Mouse (Mus musculus) lung, embryonic 16.5 days (tissue): ENCODE data around the gene Hoxb5. TPM values are rescaled to one million over a fixed set of nuclear protein-coding genes. Genes with fewer than 3 reads are reported as not detected.
A peak's percentile ranks its signal among the peaks of the same experiment; 100 is the strongest.

Source experiments
- ATAC-seq: fragments of 200-750 bp; cut with Nextera tagmentation; 2 replicates; pipeline ENCODE4 v1.8.0; 2017; ENCODE audit warnings: low read depth, mild to moderate bottlenecking, moderate library complexity
- H3K27ac ChIP-seq: fragments of 300-500 bp; sonication (generic); 2 replicates; pipeline ENCODE4 v1.5.1; 2014; ENCODE audit warnings: mild to moderate bottlenecking, control low read depth, low read length
- H3K27me3 ChIP-seq: fragments of 300-500 bp; sonication (generic); 2 replicates; pipeline ENCODE4 v1.6.1; 2014; ENCODE audit warnings: low read depth, low read length, mixed read lengths; ENCODE audit not compliant: control insufficient read depth, insufficient read depth
- H3K36me3 ChIP-seq: fragments of 300-500 bp; sonication (generic); 2 replicates; pipeline ENCODE4 v1.6.1; 2014; ENCODE audit warnings: low read length; ENCODE audit not compliant: control insufficient read depth, insufficient read depth
- H3K4me1 ChIP-seq: fragments of 300-500 bp; sonication (generic); replicated peaks from 2 replicates; pipeline ENCODE4 v1.6.1; 2014; ENCODE audit warnings: low read length, mixed read lengths; ENCODE audit not compliant: control insufficient read depth, insufficient read depth
- H3K4me2 ChIP-seq: fragments of 300-500 bp; sonication (generic); 2 replicates; pipeline ENCODE4 v1.6.1; 2014; ENCODE audit warnings: low read depth, low read length, control low read depth
- H3K4me3 ChIP-seq: fragments of 300-500 bp; sonication (generic); 2 replicates; pipeline ENCODE4 v1.5.1; 2014; ENCODE audit warnings: mild to moderate bottlenecking, low read length, control low read depth
- H3K9ac ChIP-seq: fragments of 300-500 bp; sonication (generic); 2 replicates; pipeline ENCODE4 v1.6.1; 2014; ENCODE audit warnings: low read length, control low read depth
- H3K9me3 ChIP-seq: fragments of 300-500 bp; sonication (generic); 2 replicates; pipeline ENCODE4 v1.6.1; 2016; ENCODE audit warnings: low read length; ENCODE audit not compliant: control insufficient read depth
- WGBS: fragments of 180-500 bp; shearing (Covaris S2); extraction: QIAGEN DNeasy Blood & Tissue Kit; methylation state at CpG from one replicate; pipeline ENCODE4 v1.1.7; 2014; 5-methylcytosine and 5-hydroxymethylcytosine counted together
- polyA plus RNA-seq: library from polyadenylated mRNA; unstranded; fragments of >200 nt; fragmentation: Nextera tagmentation; extraction: Ambion mirVana; gene quantifications from 2 replicates; pipeline ENCODE4 v1.2.1, GENCODE M21; 2015

Hoxb5 gene
- polyA plus RNA-seq, 1 experiment from 2014 or later: 46.6 TPM

DNA sequence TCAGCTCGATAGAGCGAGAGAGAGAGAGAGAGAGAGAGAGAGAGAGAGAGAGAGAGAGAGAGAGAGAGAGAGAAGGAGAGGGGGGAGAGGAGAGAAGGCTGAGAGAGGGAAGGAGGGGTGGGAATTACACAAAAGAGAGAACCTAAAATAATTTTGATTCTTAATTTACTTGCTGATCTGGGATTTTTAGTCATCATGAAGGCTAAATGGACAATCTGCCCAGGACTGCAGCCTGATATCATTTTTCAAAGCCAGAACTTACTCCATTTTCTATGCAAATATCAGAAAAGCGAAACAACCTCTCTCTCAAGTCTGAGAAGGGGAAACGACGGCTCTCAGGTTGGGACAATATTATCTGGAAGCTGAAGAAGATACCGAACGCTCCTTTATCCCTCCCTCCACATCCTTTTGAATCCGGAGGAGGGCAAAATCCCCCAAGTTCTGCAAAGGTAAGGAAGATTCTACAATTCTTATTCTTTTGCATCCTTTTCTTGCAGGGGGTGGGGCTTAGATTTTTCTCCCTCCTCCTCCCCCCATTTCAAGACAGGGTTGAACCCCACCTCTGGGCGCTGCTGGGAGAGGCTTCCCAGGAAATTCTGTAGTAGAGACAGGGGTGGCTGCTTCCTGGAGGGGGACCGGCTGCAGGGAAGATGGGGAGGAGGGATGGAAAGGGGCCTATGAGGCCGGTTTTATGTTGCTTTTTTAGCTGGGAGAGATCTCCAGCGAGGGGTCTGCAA is 10.4 kb upstream of the Hoxb5 start:
- Histone ChIP-seq H3K27ac (no peak overlapping the region), H3K4me1 (peaks cover 3% of the 10 kb centered on the region; the same call in 1 of the 2 replicates), H3K4me3 (peak overlapping the region; percentile 4; the same call in 1 of the 2 replicates), H3K27me3 (peaks cover 83% of the 10 kb centered on the region), H3K9me3 (no peaks in the 10 kb centered on the region), H3K4me2 (no peak overlapping the region), H3K36me3 (no peaks in the 10 kb centered on the region), H3K9ac (no peak overlapping the region)
- ATAC-seq: no peak
- WGBS: 22% methylated on average over 12 of the region's 12 CpGs

DNA sequence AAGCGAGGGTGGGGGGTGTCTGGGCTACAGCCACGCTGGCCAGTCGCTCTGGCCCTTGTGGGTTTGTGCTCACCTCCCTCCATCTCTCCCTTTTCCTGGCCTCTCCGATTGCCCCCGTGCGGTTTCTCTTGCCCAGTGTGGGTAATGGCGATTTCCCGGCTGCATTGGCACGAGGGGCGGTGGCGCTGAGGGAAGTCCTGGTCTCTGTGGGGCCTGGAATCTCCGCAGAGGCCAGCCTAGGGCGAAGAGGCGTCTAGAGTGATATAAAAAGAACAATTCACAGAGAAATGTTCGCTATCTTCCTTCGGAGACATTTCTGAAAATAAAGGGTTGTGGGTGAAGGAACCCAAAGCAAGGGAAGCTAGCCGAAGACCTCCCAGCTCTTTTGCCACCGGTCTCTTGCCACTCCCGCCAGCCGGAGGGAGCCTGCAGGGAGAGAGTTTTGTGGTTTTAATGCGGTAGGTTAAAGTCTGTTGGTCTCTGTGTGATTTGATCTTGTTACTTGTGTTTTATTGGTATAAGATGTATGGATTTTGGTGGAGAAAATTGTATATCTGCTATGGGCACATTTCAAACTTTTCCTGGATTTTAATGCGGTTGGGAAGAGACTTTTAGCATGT is 9.7 kb upstream of the Hoxb5 start:
- Histone ChIP-seq H3K9ac (no peak overlapping the region), H3K36me3 (no peaks in the 10 kb centered on the region), H3K27me3 (peaks cover 79% of the 10 kb centered on the region), H3K4me1 (peaks cover 3% of the 10 kb centered on the region; the same call in 1 of the 2 replicates), H3K9me3 (no peaks in the 10 kb centered on the region), H3K27ac (no peak overlapping the region), H3K4me2 (no peak overlapping the region), H3K4me3 (no peak overlapping the region)
- ATAC-seq: no peak
- WGBS: 26% methylated on average over 22 of the region's 22 CpGs

DNA sequence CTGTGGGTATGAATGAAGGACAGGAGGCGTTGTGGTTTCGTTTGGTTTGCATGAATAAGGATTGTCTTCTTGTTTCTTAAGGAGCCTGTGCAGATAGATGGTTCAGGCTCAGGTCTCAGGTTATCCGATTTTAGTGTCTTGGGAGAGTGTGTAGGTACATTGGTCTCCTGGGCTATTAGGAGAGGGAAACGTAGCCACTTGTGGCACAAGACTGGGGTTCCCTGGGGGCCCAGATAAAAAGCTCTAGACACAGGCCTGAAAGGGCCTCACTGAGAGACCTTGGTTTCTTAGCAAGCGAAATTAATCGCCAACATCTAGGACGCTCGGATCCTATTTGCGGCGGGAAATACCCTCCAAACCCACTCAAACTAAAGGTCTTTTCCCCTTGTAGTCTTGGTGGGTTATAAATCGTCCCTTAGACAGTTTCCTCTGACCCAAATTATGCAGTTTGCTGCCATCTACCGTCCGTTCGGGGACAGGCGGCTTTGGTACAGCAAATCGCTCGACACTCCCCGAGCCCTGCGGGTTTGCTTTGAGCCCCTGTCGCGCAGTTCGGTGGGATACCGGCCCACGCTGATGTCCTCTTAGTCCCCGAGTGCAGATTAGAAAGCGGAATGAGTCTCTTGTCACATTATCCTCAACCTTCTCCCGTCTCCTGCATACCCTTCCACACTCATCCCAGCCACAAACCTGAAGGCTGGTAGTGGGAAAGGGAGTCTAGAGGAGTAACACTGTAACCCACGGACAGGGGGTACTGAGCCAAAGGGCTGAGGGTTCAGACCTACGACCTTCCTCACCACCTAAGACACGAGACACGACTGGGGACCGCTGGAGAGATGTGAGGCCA is 8.7 kb upstream of the Hoxb5 start:
- ATAC-seq: peak; percentile 55; the same call in 1 of the 2 replicates
- H3K9me3 ChIP-seq: no peaks in the 10 kb centered on the region
- H3K4me3 ChIP-seq: peak overlapping the region; percentile 32
- peaks cover 3% of the 10 kb centered on the region; the same call in 1 of the 2 replicates for H3K4me1 ChIP-seq
- peak overlapping the region; percentile 49 for H3K4me2 ChIP-seq
- peaks cover 76% of the 10 kb centered on the region for H3K27me3 ChIP-seq
- no peaks in the 10 kb centered on the region for H3K36me3 ChIP-seq
- no peak overlapping the region for H3K27ac ChIP-seq
- 2% methylated on average over 32 of the region's 32 CpGs for WGBS
- no peak overlapping the region for H3K9ac ChIP-seq

DNA sequence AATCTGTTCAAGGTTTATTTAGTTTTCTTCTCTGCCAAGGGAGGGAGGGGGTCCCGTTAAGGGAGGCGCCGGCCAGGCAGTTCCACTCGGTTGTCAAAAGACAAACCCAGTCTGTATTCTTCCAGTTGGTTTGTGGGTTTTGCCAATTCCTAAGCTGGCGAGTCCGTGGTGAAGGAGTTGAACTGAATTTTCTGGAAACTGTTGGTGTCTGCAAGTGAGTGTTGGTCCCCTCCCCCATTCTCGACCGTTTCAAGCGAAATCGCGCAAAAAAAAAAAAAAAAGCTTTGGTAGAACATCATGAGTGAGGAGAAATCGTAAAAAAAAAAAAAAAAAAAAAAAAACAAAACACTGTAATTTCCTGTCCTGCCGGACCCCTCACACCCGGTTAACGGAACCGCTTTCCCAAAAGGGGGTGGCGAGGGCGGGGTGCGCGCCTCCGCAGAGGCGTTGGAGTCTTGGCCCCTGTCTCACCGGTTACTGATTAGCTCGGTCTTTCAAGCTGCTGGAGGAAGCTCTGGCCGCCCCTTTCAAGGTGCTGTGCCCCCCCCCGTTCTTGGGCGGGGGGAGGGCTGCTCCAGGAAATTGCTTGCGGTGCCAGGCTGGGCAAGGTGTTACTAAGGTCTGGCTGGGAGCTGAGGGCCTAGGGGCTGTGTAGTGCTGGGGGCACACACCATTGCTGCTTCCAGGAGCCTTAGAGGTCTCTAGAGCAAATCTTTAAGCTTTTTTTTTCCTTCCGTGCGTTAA is 7.9 kb upstream of the Hoxb5 start:
- Histone ChIP-seq H3K9me3 (no peaks in the 10 kb centered on the region), H3K4me3 (peak overlapping the region; percentile 32), H3K27me3 (peaks cover 76% of the 10 kb centered on the region), H3K36me3 (no peaks in the 10 kb centered on the region), H3K27ac (no peak overlapping the region), H3K4me2 (peak overlapping the region; percentile 49), H3K9ac (no peak overlapping the region), H3K4me1 (peaks cover 5% of the 10 kb centered on the region; the same call in 1 of the 2 replicates)
- ATAC-seq: no peak; the same call in 1 of the 2 replicates
- WGBS: 2% methylated on average over 30 of the region's 30 CpGs

DNA sequence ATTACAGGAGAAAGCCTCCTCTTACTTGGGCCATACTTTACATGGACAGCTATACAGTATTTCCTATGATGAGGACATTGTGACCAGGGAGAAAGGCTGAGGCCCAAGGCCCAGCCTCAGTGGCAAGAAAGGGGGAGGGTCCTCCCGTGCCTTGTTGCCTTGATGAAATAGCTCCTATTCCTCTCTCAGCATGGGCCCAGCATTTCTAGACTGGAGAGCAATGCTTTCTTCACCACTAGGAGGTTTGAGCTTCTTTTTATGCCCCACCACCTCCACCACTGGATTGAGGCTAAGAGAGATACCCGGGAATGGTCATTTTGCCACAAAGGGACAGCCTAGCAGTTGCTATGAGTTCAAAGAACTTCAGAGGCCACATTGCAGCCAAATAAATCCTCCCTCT is 6.1 kb upstream of the Hoxb5 start:
- H3K9me3 ChIP-seq: no peaks in the 10 kb centered on the region
- no peak for ATAC-seq
- H3K27ac ChIP-seq: no peak overlapping the region
- 27% methylated on average over 2 of the region's 2 CpGs for WGBS
- peaks cover 82% of the 10 kb centered on the region for H3K27me3 ChIP-seq
- no peak overlapping the region for H3K9ac ChIP-seq
- no peak overlapping the region for H3K4me3 ChIP-seq
- no peak overlapping the region for H3K4me2 ChIP-seq
- peaks cover 10% of the 10 kb centered on the region; the same call in 1 of the 2 replicates for H3K4me1 ChIP-seq
- no peaks in the 10 kb centered on the region for H3K36me3 ChIP-seq

DNA sequence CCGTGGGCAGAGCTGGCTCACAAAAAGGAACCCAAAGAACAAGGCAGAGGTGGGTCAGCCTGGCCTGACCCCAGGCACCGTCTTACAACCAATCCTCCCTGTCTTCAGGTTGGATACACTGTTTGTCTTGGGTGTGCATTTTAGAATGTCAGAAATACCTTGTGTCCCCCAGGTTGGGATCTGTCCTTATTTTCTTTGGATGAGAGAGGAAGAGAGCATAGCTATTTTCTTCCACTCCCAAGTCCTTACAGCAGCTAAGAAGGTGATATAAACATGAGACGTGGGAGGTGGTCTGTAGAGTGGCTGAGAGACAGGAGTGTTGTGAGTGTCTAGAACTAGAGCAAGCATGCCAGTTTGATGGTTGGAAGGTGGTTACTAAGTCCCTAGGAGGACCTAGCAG is 5.7 kb upstream of the Hoxb5 start:
- no peak overlapping the region for H3K4me3 ChIP-seq
- H3K36me3 ChIP-seq: no peaks in the 10 kb centered on the region
- H3K9ac ChIP-seq: no peak overlapping the region
- H3K4me1 ChIP-seq: peaks cover 10% of the 10 kb centered on the region; the same call in 1 of the 2 replicates
- no peak for ATAC-seq
- H3K27ac ChIP-seq: no peak overlapping the region
- WGBS: 35% methylated on average over 3 of the region's 3 CpGs
- peaks cover 82% of the 10 kb centered on the region for H3K27me3 ChIP-seq
- no peak overlapping the region for H3K4me2 ChIP-seq
- no peaks in the 10 kb centered on the region for H3K9me3 ChIP-seq

DNA sequence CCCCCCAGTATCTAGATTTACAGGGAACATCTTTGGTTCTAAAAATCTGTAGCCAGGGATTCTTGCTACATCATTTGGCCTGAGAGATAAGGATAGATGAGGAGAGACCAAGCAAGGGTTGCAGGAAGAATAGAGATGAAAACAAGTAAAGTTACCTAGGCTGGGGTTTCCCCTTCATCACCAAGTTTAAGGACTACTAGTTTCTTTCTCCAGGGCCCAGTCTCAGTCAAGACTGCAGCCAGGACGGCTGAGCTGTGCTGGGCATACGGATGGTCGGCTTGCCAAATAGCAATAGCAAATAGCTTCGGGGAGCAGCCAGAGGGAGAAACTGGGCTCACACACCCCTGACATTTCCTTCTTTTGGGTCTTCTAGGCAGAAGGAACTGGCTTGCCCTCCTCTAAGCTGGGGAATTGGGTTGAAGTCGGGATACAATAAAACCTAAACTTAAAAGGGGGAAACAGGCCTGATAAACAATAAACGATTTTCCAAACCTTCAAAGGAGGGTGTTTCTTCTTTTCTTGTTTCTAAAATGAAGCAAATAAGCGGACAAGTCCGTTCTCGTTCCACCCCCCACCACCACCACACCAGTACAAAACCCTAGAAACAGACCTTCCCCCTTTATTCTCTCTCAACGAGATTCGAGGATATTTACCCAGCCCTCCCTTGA is 5.0 kb upstream of the Hoxb5 start:
- Histone ChIP-seq H3K4me2 (peak overlapping the region; percentile 79; the same call in 1 of the 2 replicates), H3K9me3 (no peaks in the 10 kb centered on the region), H3K27ac (no peak overlapping the region), H3K27me3 (peaks cover 79% of the 10 kb centered on the region), H3K4me1 (peaks cover 10% of the 10 kb centered on the region; the same call in 1 of the 2 replicates), H3K4me3 (no peak overlapping the region), H3K9ac (no peak overlapping the region), H3K36me3 (no peaks in the 10 kb centered on the region)
- ATAC-seq: no peak
- 19% methylated on average over 11 of the region's 11 CpGs for WGBS

DNA sequence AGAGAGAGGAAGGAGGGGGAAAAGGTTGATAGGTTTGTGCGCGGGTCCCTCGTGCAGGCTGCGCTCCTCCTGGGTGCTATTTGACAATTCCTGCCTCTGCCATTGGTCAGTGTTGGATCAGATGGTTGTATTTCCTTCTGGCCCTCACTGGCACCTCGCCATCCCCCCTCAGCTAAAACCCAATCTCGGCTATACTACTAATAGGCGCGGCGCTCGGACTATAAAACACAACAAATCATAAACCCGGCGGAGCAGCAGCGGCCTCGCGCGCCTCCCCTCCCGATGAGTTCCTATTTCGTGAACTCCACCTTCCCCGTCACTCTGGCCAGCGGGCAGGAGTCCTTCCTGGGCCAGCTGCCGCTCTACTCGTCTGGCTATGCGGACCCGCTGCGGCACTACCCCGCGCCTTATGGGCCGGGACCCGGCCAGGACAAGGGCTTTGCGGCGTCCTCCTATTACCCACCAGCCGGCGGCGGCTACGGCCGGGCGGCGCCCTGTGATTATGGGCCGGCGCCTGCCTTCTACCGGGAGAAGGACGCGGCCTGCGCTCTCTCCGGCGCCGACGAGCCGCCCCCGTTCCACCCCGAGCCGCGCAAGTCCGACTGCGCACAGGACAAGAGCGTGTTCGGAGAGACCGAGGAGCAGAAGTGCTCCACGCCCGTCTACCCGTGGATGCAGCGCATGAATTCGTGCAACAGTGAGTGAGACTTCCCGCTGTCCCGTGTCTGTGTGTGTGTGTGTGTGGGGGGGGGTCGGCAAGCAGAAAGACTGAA is 4.1 kb upstream of the Hoxb5 start:
- H3K27me3 ChIP-seq: peaks cover 76% of the 10 kb centered on the region
- H3K9me3 ChIP-seq: no peaks in the 10 kb centered on the region
- peak overlapping the region; percentile 77 for H3K9ac ChIP-seq
- peak overlapping the region; percentile 68 for H3K27ac ChIP-seq
- H3K36me3 ChIP-seq: no peaks in the 10 kb centered on the region
- ATAC-seq: peak; percentile 34
- peak overlapping the region; percentile 61 for H3K4me3 ChIP-seq
- H3K4me1 ChIP-seq: peaks cover 10% of the 10 kb centered on the region; the same call in 1 of the 2 replicates
- under 1% methylated on average over 63 of the region's 66 CpGs for WGBS
- peak overlapping the region; percentile 79 for H3K4me2 ChIP-seq
